Mouse (Mus musculus): ENCODE measurements around the gene Klf9.

The Klf9 gene

DNA sequence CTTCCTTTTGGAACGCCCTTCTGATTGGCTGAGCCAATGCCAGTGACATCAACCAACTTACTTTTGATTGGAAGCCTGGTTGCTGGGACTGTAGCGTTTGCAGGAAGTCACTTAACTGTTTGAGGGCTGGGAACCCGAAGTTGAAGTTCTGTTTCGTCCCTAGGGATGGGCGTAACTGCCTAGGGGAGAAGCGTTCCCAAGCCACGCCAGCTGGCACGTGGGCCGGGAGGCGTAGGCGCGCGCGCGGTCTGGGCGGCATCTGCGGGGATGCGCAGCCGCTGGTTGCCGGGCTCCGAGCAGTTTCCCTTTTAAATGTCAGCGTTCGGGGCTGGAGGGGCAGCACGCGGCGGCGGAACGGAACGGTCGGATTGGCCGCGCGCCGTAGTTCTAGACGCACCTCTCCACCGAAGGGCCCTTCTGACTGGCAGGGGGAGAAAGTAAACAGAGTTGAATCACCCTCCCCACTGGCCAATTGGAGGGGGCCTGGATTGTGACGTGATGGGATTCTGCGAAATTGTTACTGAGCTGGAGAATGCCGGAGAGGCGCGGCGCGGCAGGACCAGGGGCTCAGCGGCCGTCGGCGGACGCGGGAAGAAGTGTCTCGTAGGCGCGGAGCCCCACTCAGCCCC is at the start of gene Klf9:
Gene Klf9, plus strand, starts transcription at position 538 of the 629 bp plus-strand sequence.
- DNase-seq (ENCODE audit: low spot score in 2 of 2): peak; percentile 90

DNA sequence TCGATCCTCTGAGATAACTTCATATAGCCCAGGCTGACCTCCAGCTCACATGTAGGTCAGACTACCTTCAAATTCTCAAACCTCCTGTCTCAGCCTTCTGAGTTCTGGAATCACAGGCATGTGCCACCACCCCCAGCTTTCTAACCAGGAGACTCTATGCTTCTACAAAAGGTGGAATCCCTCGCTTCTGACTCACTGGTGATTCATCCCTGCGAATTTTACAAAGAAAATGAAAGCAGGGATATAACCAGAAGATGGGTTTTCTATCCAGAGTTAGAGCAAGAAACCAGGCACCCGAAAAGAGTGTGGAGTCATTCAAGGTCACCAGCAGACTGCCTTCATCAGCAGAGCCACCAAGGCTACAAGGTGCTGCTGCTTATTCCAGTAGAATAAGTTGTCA is 49.4 kb upstream of the Klf9 start:
- DNase-seq (ENCODE audit: low spot score in 2 of 2): no peak

DNA sequence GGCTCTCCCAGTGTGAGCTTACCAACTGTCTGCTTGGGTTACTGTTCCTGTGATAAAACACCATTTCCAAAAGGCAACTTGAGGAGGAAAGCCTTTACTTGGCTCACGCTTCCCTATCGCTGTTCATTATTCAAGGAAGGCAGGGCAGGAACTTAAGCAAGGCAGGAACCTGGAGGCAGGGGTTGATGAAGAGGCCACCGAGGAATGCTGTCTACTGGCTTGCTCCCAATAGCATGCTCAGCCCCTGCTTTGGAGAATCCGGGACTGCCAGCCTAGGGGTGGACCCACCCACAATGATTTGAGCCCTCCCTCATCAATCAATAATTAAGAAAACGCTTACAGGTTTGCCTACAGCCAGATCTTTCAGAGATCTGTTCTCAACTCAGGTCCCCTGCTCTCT is 47.5 kb upstream of the Klf9 start:
- DNase-seq (ENCODE audit: low spot score in 2 of 2): no peak

DNA sequence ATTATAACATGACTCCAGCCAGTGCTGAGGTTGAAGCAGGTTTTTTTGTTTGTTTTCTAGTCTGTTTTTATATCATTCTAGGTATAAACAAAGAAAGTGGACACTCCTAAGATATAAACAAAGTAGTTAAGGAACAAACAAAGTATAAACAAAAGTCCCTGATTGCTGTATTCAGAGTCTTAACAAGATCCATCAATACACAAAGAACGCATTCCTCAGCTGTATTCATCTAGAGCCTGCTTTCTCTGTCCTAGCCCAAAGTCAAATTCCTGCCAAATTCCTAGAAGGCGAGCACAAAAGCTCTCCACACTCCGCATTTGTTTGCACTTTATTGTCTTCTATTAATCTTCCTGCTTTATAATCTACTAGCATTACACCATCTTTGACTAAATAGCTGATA is 46.1 kb upstream of the Klf9 start:
- DNase-seq (ENCODE audit: low spot score in 2 of 2): no peak

DNA sequence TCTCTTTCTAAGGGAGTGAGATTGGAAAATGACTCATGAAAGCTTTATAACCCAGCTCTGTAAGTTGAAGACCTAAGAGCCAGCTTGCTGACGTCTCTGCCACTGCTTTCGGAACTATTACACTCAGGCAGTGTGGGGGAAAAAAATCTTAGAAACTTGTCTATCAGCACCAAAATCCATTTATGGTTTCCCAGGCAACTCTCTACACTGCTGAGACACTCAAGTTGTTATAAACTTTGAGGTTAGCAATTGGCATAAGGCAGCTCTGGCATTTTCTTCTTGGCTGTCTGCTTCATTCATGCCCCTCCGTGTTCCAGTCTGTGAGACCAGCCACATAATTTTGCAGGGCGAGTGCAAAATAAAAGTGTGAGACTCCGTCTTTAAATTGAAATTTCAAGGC is 34.2 kb upstream of the Klf9 start:
- DNase-seq (ENCODE audit: low spot score in 2 of 2): no peak

DNA sequence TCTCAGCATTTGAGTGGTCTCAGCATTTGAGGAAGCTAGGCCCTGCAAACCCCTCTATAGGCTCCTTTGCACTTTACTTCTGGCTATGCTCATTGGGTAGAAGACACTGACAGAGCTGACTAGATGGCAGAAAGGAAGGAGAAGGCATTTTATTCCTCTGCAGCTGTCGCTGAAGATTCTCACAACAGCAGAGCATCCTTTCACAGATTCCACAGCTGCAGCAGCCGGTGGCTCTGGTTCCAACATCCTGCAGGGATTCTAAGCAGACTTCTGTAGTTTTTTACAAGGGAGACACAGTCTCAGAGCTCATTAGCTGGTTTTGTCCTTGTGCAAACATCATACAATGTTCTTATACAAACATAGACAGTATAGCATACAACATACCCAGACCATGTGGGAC is 33.7 kb upstream of the Klf9 start:
- DNase-seq (ENCODE audit: low spot score in 2 of 2): no peak

DNA sequence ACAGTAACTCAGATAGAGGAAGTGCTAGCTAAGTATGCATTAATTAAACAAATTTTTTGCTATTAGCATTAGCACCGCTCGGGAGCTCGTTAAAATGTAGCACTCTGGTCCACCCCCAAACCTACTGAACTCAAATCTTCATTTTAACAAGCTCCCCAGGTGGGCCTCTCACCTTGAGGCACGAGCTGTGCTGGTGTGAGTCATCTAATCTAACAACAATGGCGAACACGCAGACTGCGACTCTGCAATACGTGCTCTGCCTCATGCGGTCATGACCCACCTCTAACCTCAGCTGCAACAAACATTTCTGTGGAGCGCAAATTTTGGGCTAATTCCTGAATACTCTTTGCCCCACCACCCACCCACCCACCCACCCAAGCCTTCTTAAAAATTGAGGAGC is 19.2 kb upstream of the Klf9 start:
- DNase-seq (ENCODE audit: low spot score in 2 of 2): no peak

DNA sequence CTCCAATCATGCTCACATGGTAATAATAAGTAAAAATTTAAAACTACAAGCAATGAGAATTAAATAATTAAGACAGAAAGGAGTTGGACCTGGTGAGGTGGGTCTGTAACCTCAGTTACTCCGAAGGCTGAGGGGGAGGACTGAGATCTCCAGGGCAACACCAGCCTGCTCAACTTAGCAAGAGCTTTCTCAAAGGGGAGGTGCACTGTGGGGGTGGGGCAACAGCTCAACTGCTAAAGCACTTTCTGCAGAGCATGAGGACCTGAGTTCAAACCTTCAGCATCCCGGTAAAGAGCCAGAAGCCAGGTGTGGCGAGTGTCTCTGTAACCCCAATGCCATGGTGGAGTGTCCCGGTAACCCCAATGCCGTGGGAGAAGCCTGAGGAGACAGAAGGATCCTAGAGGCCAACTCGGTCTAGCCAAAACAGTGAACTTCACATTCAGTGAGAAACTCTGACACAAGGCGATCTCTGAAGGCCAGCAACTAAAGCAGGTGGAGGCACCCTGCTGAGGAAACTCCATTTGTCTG is 16.9 kb upstream of the Klf9 start:
- no peak for DNase-seq (ENCODE audit: low spot score in 2 of 2)

DNA sequence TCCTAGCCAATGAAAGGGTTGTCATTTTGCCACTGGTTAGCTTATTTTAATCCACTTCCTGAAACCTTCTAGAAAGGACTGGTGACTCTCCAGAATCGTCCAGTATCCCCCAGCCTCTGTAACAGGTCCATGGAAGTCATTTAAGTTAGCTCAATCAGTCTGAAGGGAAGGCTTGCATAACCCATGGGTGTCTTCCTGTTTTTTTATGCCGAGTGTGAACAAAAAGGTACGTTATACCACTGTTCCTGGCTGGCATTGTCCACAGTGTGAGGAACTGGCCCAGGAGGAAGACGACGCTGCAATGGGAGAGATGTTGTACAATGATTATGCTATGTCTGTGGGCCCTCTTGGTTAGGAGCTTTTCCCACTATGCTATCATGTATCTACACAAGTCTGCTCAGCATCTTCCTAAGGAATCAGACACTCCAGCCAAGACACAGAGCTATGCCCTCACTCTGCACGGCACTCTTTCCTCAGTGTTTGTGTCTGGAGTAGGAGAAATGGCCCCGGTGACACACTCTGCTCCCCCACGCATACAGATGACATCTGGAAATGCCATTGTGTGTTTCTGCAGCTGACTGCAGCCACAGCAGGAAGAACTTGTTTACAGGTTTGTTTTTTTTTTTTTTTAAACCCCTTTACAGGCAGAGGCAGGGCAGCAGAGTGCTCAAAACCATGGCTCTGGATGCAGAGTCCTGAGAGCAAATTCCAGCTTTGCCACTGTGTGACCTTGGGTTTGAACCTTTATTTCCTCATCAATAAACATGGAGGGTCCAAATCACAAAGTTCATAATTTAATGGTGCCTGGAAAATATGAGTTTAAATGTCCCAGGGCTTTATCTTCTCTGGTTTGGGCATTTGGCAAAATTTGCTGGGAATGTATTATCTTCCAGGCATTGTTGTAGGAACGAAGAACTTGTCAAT is 15.5 kb upstream of the Klf9 start:
- no peak for DNase-seq (ENCODE audit: low spot score in 2 of 2)

DNA sequence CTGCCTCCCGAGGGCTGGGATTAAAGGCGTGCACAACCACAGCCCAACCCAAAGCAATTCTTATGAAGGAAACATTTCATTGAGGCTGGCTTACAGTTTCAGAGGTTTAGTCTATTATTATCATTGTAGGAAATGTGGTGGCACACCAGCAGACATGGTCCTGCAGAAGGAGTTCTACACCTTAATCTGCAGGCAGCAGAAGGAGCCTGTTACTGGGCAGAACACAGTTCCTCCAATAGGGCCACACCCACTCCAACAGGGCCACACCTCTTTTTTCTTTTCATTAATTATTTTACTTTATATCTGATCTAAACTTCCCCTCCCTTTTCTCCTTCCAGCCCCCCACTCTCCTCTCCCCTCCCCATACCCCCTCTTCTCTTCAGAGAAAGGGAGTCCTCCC is 11.1 kb upstream of the Klf9 start:
- DNase-seq (ENCODE audit: low spot score in 2 of 2): peak in 1 of 2 experiments; percentile 47

DNA sequence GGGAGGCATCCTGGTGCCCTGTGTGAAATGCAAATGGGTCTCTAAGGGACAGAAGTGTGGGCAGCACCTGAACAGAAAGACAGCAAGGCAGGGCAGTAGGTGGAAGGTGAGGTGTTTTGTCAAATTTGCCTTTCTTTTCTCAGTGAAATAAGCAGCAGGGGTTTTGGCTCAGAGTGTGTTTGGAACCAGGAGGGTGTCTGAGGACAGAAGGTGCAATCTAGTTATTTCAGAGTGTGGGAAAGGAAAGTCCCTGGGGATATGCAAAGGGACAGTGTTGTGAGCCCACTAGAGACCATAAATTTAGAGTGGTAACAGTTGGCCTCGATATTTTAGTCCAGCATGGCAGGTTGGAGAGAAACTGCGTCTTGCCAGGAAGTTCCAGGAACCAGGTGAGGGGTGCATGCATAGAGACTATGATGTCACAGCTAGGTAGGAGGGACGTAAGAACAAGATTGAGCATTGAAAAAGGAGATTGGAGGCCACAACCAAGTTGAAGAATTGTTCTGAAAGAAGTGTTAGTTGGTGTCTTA is 8.9 kb upstream of the Klf9 start:
- DNase-seq (ENCODE audit: low spot score in 2 of 2): no peak

DNA sequence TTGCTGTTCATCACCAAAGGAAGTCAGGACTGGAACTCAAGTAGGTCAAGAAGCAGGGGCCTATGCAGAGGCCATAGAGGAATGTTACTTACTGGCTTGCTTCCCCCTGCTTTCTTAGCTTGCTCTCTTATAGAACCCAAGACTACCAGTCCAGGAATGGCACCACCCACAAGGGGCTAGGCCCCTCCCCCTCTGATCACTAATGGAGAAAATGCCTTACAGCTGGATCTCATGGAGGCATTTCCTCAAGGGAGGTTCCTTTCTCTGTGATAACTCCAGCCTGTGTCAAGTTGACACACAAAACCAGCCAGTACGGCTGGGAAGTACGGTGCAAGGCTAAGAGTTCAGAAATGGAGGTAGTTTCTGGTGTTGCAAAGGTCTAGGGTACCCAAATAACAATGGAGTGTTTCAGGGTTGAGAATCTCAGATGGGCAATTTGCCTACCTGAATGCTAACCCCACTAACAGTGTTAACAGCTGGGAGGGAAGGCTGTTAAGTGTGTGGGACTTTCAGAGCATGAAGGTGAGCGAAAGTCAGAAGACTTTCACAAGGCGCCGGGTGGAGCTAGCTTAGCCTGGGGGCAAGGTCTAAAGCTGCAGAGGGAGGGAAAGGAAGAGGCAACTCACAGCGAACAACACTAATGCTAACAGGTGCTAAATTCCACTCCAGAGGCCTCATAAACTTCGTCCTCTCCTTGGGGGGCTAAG is 8.2 kb upstream of the Klf9 start:
- DNase-seq (ENCODE audit: low spot score in 2 of 2): no peak

DNA sequence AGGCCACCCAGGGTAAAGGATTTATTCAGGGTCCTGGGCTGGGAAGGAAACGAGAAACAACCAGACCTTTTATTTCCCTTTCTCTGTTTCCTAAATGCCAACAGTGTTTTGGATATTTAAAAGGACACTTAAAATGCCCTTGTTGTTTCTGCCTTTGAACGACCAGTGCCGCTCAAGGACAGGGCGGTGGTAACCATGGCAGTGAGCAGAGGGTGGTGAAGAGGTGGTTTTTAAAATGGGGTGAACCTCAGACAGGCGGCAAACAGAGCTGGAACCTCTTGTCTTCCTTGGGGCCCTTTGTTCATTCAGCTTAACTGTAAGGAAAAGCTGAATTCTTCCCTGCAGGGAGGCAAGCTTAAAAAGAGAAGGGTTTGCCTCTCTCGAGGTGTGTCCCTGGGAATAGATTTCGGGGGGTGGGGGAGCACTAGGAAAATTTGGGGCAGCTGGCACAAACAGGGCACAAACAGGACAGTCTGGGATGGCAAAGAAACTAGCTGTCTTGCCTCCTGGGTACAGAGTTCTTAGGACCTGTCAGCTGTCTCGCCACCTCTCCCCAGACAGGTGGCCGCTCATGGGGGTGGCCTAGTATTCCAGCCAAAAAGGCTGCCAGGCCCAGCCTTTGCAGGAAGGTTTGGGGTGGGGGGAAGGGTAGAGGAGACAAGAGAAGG is 7.5 kb upstream of the Klf9 start:
- no peak for DNase-seq (ENCODE audit: low spot score in 2 of 2)

DNA sequence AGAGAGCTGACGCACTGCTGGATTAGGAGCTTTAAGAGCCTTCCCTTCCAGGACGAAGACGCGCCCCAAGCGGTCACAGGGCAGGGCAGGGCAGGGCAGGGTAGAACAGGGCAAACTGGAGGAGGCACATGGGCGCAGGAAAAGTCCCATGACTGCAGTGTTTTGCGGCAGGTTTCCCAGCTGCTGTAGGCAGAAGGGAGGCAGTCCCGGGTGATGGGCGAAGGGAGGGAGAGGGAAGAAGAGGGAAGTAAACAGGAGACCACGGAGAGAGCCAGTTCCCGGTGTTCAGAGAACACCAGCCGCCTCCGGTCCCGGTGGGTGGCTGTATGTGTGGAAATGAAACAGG is 7.0 kb upstream of the Klf9 start:
- peak; percentile 48 to 62 for DNase-seq (ENCODE audit: low spot score in 2 of 2)

DNA sequence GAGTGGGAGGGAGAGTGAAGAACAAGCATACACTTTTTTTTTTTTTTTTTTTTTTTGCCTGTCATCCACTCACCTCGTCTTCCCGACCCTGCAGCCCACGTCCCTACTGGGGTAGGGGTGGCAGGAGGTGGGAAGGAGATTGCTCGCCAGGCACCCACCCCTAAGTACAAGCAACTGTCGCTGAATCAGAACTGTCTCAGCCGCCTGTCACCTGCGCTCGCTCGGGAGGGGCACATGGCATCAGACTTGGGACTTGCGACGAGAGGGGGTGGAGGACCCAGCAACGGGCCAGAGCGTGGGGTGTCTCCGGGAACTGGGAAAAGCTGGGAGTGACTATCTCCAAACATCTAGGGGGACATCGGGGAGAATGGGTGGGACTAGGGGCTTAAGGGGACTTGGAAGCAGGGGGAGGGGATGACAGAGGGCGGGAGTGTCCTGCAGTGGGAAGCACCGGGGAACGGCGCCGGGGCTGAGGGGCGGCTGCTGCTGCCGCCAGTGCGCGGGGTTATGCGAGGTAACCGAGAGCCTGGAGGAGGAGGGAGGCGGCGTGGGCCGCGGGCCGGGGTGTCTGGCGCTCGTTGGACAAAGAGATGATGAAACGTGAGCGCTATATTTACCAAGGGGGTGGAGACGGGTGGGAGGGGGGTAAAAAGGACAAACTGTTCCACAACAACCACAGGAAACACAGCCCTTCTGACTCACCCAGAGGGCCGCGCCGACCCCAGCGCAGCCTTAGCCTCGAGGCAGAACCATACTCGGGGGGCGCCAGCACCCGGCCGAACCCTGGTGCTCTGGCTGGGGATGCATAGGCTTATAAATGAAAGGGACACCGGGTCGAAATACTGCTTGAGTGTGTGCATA is 6.4 kb upstream of the Klf9 start:
- peak; percentile 53 to 54 for DNase-seq (ENCODE audit: low spot score in 2 of 2)

DNA sequence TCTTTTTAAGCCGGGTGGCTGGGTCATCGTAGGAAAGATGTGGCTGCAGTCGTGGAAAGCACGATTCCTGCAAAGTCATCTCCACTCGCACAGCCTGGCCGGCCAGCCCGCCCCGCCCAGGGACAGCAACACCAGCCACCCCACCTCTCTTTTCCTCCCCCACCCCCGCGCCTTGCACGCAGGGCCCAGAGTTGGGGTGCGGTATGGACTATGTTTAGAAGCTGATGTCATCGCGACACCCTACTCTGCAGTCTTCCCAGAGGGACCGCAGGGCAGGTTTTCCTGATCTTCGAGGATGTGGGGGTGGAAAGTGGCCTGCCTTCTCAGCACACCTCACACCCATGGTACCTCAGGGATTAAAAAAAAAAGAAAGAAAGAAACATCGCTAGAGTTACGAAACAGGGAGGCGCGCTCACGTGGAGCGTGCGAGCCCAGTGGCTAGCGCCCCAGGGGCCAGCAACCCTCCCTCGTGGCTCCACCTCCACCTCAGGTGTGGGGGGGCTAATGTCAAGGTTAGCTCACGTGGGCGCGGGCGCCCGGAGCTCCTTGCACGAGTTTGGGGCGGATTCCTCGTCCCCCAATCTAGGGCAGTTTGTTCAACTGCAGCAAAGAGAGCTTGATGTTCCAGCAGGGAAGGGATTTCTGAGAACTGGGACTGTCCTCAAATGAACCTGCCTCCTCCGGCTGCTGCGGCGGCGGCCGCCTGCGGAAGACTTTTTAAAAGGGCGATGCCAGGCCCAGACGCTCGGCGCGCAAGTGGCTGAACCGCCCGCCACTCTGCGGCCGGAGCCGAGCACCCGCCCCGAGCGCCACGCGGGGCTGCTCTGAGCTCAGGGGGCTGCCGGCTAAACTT is 5.5 kb upstream of the Klf9 start:
- peak; percentile 70 to 75 for DNase-seq (ENCODE audit: low spot score in 2 of 2)

DNA sequence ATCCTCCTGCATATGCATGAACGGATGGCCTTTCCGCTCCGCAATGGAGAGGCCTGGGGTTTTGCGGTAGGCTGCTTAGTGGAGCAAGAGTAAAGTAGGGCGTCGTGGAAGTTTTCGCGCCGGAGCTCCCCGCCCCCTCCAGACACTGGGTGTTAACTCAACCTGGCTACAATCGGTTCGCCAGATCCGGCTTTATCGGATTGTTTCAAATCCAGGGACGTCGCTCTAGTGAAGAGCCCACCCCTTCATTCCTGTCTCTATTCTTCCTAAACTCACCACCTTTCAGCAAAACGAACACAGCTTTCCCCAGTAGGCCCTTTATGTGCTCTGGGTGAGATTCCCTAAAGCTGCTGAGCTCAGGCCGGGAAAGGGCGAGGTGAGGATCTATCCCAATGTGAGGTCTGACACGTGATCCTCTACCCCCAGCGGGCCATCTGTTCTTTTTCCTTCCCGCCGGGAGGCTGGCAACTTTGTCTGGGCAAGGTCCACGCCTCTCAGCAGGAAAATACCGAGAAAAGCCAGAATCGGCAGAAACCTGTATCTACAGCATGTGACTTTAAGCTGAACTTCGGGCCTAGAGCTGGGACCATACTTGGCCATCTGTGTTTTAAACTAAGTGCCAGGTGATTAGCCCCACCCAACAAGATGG is 4.7 kb upstream of the Klf9 start:
- no peak for DNase-seq (ENCODE audit: low spot score in 2 of 2)

DNA sequence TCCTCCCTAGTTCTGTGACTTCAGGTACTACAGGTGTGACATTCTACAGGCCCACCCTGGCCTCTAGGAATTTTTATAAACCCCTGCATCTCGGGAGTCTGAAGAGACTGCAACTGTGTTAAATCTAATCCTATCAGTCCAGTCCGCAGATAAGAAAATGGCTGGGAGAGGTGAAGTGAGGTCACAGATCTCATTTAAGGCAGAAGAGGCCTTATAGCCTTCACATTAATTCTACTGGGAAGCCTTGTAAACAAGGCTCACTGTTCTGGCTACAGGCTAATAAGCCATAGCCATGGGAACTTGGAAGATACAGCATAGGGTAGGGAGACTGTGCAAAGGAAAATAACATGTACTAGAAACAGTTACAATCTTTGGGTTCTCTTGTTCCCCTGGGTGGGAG is 3.7 kb upstream of the Klf9 start:
- DNase-seq (ENCODE audit: low spot score in 2 of 2): no peak

DNA sequence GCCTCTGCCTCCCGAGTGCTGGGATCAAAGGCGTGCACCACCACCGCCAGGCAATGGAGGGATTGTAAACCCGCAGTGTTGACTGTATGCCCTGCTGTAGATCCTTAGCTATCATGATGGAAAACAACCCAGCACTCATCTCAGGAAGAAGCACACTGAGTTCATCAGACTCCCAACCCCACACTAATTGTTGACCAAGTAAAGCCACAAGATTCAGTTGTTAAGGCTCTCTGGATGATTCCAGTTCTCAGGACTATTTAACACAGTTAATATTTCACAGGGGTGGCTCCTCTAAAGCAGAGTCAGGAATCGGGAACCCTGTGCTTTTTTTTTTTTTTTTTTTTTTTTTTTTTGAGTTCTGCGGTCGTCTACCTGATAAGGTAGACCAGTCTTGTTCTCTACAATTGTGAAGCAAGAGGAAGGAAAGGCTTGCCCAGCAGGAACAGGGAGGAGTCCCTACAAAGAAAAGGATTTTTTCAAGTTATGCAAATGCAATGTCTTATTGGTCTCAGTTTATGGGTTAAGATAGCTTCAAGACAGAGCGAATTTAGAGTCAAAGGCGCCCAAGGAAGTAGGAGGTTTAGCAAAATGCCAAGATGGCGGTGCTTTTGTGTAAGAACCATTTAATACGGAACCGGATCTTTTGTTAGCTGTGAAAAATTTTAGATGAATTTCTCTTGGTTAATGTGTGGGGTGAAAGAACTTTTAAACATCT is 1.1 kb upstream of the Klf9 start:
- no peak for DNase-seq (ENCODE audit: low spot score in 2 of 2)
